Mouse (Mus musculus): Measurements from ENCODE around the gene Qrfp. TPM values are rescaled to one million over a fixed set of nuclear protein-coding genes. Genes with fewer than 3 reads are reported as not detected.

Gene Qrfp
- polyA plus RNA-seq, 1 experiment, result 1.1 TPM

DNA sequence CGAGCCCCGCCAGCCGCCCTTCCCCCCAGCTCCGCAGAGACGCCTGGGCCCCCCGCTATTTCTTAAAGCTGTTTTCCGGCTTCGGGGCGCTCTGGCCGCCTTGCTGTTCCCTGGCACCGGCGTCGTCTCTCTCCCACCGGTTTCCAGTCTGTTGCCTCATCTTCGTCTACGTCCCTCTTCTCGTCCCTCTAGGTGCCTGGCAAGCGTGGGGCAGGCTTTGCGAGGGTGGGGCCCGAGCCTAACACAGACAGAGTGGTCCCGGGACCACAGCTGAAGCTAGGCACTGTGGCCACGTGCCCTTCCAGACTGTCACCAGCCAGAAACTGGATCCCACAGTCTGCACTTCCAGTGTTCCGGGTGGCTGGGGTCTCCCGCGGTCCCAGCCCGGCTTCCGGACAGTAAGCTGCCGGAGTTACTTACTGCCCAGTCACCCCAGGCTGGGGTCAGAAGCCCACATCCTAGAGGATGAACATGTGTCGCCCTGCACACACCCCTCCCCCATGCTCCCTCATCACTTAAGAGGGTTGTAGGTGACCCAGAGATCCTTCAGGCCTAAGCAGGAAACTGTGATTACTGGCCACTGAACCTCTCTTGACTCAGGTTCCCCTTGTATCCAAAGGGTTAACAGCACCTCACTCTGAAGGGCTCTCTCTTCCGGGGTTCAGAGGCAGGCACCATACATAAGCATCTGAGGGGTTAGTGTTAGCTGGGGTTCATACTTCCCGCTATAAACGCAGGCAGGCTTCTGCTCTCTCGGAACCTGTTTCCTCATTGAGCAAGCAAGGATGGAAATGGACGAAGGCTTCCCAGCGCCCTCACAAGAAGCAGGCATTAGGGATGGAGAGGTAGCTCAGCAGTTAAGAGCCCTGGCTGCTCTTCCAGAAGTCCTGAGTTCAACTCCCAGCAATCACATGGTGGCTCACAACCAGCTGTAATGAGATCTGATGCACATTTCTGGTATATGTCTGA is 36.6 kb upstream of the Qrfp start:
- TF ChIP-seq POLR2A (IDR thresholded peaks at IDR 0.05; ENCODE audit: low read depth, low read length) (no peak), CTCF (IDR thresholded peaks at IDR 0.05; ENCODE audit: extremely low read depth, insufficient read depth, insufficient read length, insufficient replicate concordance) (no peak)
- Histone ChIP-seq H3K36me3 (ENCODE audit: control insufficient read depth, insufficient read depth, low read length) (no peaks in the 10 kb centered on the region), H3K27ac (ENCODE audit: insufficient read depth, low read length) (no peak overlapping the region), H3K4me3 (ENCODE audit: extremely low read depth, insufficient read depth, insufficient read length) (peak overlapping the region; percentile 5; the same call in 1 of the 2 replicates), H3K27me3 (ENCODE audit: control insufficient read depth, insufficient read depth, low read length) (peaks cover 24% of the 10 kb centered on the region), H3K4me1 (ENCODE audit: control insufficient read depth, insufficient read depth, insufficient read length) (peaks cover 9% of the 10 kb centered on the region; the same call in 1 of the 2 replicates)
- WGBS, result 6% methylated on average over 34 of the region's 35 CpGs
- DNase-seq (ENCODE audit: low read depth in 1 of 2, low spot score in 2 of 2), result no peak

DNA sequence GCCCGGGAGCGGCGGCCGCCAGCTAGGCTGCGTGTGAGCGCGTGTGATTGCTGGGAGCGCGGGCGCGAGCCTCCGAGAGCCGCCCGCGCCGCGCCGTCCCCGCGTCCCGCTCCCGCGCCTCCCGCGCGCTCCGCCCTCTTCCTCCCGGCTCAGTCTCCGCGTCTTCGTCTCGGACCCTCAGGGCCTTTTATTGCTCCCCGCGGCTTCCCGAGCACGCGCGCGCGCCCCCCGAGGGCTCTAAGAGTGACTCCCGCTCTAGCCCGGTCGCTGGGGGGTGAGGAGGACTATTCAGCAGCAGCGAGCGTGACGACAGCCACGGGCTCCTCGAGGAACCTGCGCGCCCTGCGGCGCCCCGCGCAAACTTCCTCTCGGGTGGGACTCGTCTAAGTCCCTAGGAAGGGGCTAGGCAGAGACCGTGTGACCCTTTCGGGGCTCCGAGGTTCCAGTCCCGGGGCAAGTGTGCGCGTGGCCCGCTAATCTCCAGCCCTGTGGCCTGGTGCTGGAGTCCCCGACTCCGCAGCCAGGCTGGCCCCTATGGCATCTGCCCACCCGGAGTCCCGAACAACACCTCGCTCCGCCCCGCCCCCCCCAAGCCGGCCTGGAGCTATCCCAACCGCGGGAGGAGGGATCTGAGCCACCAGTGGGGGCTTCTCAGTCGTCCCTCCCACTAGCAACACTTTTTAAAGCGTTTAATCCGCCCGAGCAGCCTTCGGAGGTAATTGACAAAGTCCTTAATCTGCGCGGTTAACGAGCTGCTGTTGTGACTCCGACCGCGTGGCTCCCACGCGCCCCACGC is 35.7 kb upstream of the Qrfp start, which contains the start of gene Fibcd1:
Fibcd1 (minus strand) TSS at position 110 of the 796 bp plus-strand sequence.
- Histone ChIP-seq H3K36me3 (ENCODE audit: control insufficient read depth, insufficient read depth, low read length) (no peaks in the 10 kb centered on the region), H3K27me3 (ENCODE audit: control insufficient read depth, insufficient read depth, low read length) (peaks cover 24% of the 10 kb centered on the region), H3K4me1 (ENCODE audit: control insufficient read depth, insufficient read depth, insufficient read length) (peaks cover 9% of the 10 kb centered on the region; the same call in 1 of the 2 replicates), H3K4me3 (ENCODE audit: extremely low read depth, insufficient read depth, insufficient read length) (peak within 1 kb of the TSS; percentile 33; the same call in 1 of the 2 replicates), H3K27ac (ENCODE audit: insufficient read depth, low read length) (no peak within 1 kb of the TSS)
- TF ChIP-seq CTCF (IDR thresholded peaks at IDR 0.05; ENCODE audit: extremely low read depth, insufficient read depth, insufficient read length, insufficient replicate concordance) (no peak), POLR2A (IDR thresholded peaks at IDR 0.05; ENCODE audit: low read depth, low read length) (no peak)
- DNase-seq (ENCODE audit: low read depth in 1 of 2, low spot score in 2 of 2), result no peak
- WGBS, result 2% methylated on average over 70 of the region's 88 CpGs

DNA sequence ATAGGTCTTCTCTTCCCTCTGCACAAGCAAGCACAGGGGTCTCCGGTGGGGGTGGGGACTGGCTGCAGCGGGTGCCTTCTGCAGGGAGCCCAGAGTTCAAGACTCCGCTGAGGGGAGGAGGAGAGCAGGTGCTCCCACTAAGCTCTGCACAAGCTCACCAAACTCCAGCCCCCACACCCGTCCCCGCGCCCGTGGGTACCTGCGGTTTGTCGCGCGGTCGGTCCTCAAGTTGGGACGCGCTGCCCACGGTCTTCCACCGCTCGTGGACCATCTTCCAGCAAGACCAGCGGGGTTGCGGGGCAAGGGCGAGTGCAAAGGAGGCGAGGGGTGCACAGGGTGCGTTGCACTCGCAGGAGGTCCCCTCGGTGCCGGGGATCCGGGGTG is 35.1 kb upstream of the Qrfp start:
- Histone ChIP-seq H3K27ac (ENCODE audit: insufficient read depth, low read length) (no peak overlapping the region), H3K27me3 (ENCODE audit: control insufficient read depth, insufficient read depth, low read length) (peaks cover 24% of the 10 kb centered on the region), H3K4me3 (ENCODE audit: extremely low read depth, insufficient read depth, insufficient read length) (peak overlapping the region; percentile 33; the same call in 1 of the 2 replicates), H3K4me1 (ENCODE audit: control insufficient read depth, insufficient read depth, insufficient read length) (peaks cover 9% of the 10 kb centered on the region; the same call in 1 of the 2 replicates), H3K36me3 (ENCODE audit: control insufficient read depth, insufficient read depth, low read length) (no peaks in the 10 kb centered on the region)
- WGBS, result 3% methylated on average over 26 of the region's 26 CpGs
- no peak for DNase-seq (ENCODE audit: low read depth in 1 of 2, low spot score in 2 of 2)
- TF ChIP-seq CTCF (IDR thresholded peaks at IDR 0.05; ENCODE audit: extremely low read depth, insufficient read depth, insufficient read length, insufficient replicate concordance) (no peak), POLR2A (IDR thresholded peaks at IDR 0.05; ENCODE audit: low read depth, low read length) (no peak)

DNA sequence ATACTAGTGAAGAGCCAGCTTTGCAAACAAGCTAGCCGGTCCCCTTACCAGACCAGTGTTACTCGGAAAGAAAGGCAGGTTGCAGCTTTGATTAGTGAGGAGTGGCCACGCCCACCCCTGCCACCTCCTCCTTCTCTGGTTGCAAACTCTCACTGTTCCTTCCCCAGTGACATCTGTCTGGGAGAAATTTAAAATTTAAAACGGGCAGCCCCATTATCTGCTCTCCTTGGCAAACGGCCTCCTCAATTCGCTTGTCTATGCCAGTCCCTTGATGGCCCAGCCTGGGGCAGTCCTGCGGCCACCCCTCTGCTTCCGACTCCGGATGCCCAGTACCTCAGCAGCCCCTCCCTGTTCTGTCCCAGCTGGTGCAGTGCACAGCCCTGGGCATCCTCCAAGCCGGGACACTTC is 34.4 kb upstream of the Qrfp start:
- peaks cover 24% of the 10 kb centered on the region for H3K27me3 ChIP-seq (ENCODE audit: control insufficient read depth, insufficient read depth, low read length)
- no peak overlapping the region for H3K4me3 ChIP-seq (ENCODE audit: extremely low read depth, insufficient read depth, insufficient read length)
- peaks cover 9% of the 10 kb centered on the region; the same call in 1 of the 2 replicates for H3K4me1 ChIP-seq (ENCODE audit: control insufficient read depth, insufficient read depth, insufficient read length)
- no peak for DNase-seq (ENCODE audit: low read depth in 1 of 2, low spot score in 2 of 2)
- 16% methylated on average over 10 of the region's 10 CpGs for WGBS
- no peaks in the 10 kb centered on the region for H3K36me3 ChIP-seq (ENCODE audit: control insufficient read depth, insufficient read depth, low read length)
- no peak overlapping the region for H3K27ac ChIP-seq (ENCODE audit: insufficient read depth, low read length)
- TF ChIP-seq POLR2A (IDR thresholded peaks at IDR 0.05; ENCODE audit: low read depth, low read length) (no peak), CTCF (IDR thresholded peaks at IDR 0.05; ENCODE audit: extremely low read depth, insufficient read depth, insufficient read length, insufficient replicate concordance) (no peak)

DNA sequence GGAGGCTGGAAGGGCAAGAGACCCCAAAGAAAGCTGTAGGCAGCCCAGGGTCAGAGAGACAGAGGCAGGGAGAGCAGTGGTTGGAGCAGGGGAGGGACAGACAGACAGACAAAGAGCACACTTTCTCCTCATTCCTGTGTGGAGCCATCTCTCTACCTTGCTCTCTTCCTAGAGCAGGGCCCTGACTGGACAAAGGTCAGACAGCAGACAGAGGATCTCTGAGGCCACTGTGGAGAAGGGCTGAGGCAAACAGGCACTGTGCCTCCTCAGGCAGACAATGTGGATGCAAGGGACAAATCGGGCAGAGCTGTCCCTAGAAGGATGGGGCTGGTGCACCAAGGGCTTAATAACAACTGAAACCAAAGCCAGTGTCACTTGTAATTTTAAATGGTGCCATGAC is 28.5 kb upstream of the Qrfp start:
- WGBS, result 71% methylated on average over 1 of the region's 1 CpGs

DNA sequence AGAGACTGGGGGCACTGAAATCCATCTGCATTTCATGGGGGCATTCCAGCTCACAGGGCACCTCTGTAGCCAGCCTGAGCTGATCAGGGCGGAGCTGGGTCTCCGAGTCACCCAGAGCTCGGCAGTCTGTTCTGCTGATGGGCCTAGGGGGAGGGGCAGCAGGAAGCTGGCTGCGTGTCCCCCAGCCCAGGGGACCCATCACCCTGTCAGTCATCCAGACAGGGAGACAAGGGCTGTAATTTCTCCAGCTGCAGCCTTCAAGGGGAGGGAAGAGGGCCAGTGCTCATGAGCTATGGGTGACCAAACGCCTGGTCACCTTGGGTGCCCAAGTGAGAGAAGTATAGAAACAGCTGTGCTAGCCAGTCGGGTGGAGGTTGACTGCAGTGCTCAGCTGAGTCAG is 26.6 kb upstream of the Qrfp start:
- Histone ChIP-seq H3K27ac (ENCODE audit: insufficient read depth, low read length) (no peak overlapping the region), H3K36me3 (ENCODE audit: control insufficient read depth, insufficient read depth, low read length) (no peaks in the 10 kb centered on the region), H3K4me1 (ENCODE audit: control insufficient read depth, insufficient read depth, insufficient read length) (no peaks in the 10 kb centered on the region), H3K4me3 (ENCODE audit: extremely low read depth, insufficient read depth, insufficient read length) (no peak overlapping the region), H3K27me3 (ENCODE audit: control insufficient read depth, insufficient read depth, low read length) (no peaks in the 10 kb centered on the region; the same call in 1 of the 2 replicates)
- WGBS, result 48% methylated on average over 6 of the region's 6 CpGs
- no peak for TF ChIP-seq POLR2A (IDR thresholded peaks at IDR 0.05; ENCODE audit: low read depth, low read length)
- TF ChIP-seq CTCF (IDR thresholded peaks at IDR 0.05; ENCODE audit: extremely low read depth, insufficient read depth, insufficient read length, insufficient replicate concordance), result no peak
- DNase-seq (ENCODE audit: low read depth in 1 of 2, low spot score in 2 of 2), result no peak

More for the DNA sequence above, 28.5 kb upstream of the Qrfp start:
- Histone ChIP-seq H3K27ac (ENCODE audit: insufficient read depth, low read length) (no peak overlapping the region), H3K4me3 (ENCODE audit: extremely low read depth, insufficient read depth, insufficient read length) (no peak overlapping the region), H3K36me3 (ENCODE audit: control insufficient read depth, insufficient read depth, low read length) (no peaks in the 10 kb centered on the region), H3K4me1 (ENCODE audit: control insufficient read depth, insufficient read depth, insufficient read length) (no peaks in the 10 kb centered on the region), H3K27me3 (ENCODE audit: control insufficient read depth, insufficient read depth, low read length) (no peaks in the 10 kb centered on the region; the same call in 1 of the 2 replicates)
- TF ChIP-seq CTCF (IDR thresholded peaks at IDR 0.05; ENCODE audit: extremely low read depth, insufficient read depth, insufficient read length, insufficient replicate concordance) (no peak), POLR2A (IDR thresholded peaks at IDR 0.05; ENCODE audit: low read depth, low read length) (no peak)
- DNase-seq (ENCODE audit: low read depth in 1 of 2, low spot score in 2 of 2), result no peak

All from spleen, adult 2 months (tissue).